Mouse (Mus musculus) bone marrow, adult 2 months (tissue): ENCODE data around the gene Tet3. TPM values are rescaled to one million over a fixed set of nuclear protein-coding genes. Genes with fewer than 3 reads are reported as not detected.

Experiments
- H3K27ac ChIP-seq: fragments of 200-500 bp; 2 replicates; pipeline ENCODE4 v1.5.1; 2012; ENCODE audit warnings: low read depth, mild to moderate bottlenecking, control low read depth, inconsistent platforms, low read length; ENCODE audit not compliant: control insufficient read depth, poor library complexity, insufficient read depth
- H3K4me1 ChIP-seq: fragments of 200-500 bp; 2 replicates; pipeline ENCODE4 v1.6.1; 2011; ENCODE audit warnings: low read length; ENCODE audit not compliant: control insufficient read depth, insufficient read depth
- H3K4me3 ChIP-seq: fragments of 200-500 bp; replicated peaks from 2 replicates; pipeline ENCODE3; 2011; ENCODE audit warnings: mild to moderate bottlenecking, low read depth, low read length, control low read depth; ENCODE audit not compliant: control insufficient read depth
- CTCF ChIP-seq: fragments of 200-500 bp; IDR thresholded peaks from 2 replicates; pipeline ENCODE4 v1.5.1; 2011; ENCODE audit warnings: low read length, control low read depth; ENCODE audit not compliant: control insufficient read depth, insufficient read depth
- POLR2A ChIP-seq: fragments of 200-500 bp; IDR thresholded peaks from 2 replicates; pipeline ENCODE4 v1.6.1; 2011; ENCODE audit warnings: low read depth, mild to moderate bottlenecking, control low read depth, low read length, borderline replicate concordance; ENCODE audit not compliant: control insufficient read depth
- WGBS: fragments of 180-500 bp; shearing (Covaris S2); methylation state at CpG from one replicate; pipeline ENCODE4 v1.1.7; 2018; 5-methylcytosine and 5-hydroxymethylcytosine counted together
- polyA plus RNA-seq: library from polyadenylated mRNA; stranded (reverse); fragments of >200 nt; gene quantifications from 2 replicates; pipeline ENCODE4 v1.2.4, GENCODE M21; 2011; ENCODE audit warnings: low replicate concordance; ENCODE audit not compliant: missing spikeins, insufficient read depth, insufficient read length

The Tet3 gene
- polyA plus RNA-seq, 1 experiment = 35.7 TPM

DNA sequence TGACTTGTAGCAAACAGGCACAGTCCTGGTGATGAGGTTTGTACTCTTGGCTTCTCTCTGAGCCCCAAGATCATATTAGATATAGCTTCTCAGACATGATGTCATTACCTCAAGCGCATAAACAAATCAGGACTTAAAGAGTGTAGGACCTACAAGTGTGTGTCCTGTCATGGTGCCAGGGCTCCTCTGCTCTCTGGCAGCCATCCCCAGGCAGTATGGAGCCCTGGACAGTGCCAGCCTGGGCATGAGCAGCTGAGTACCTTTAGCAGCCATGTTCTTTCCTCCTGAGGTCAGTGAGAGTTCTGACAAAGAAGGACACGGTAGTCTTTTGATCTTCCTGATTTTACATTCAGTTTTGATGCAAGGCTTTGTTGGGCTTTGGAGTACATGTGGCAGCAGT lies 115.9 kb downstream of the Tet3 start:
- 92% methylated on average over 2 of the region's 2 CpGs for WGBS
- TF ChIP-seq POLR2A (no peak), CTCF (no peak)
- Histone ChIP-seq H3K4me3 (no peak overlapping the region), H3K4me1 (no peaks in the 10 kb centered on the region), H3K27ac (no peak overlapping the region)

DNA sequence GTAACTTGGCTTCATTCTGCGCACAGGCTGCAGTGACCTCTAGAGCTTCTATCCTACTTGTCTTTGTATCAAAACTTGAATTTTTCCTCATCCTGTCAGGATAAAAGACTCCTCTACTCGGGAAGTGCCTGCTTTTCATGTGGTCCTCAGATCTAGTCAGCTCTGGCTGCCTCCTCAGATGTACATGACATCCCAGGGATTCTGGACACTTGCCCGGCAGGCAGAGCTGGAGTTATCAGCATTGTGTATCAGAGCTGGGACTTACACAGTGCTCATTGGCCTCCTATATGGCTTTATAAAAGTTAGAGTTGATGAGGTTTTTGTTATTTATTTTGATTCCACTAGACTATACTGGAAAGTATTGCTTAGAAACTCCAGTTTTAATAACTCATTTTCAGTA lies 117.5 kb downstream of the Tet3 start:
- TF ChIP-seq CTCF (no peak), POLR2A (no peak)
- no peaks in the 10 kb centered on the region for H3K4me1 ChIP-seq
- WGBS = 81% methylated on average over 3 of the region's 3 CpGs
- H3K4me3 ChIP-seq = no peak overlapping the region
- H3K27ac ChIP-seq = no peak overlapping the region

DNA sequence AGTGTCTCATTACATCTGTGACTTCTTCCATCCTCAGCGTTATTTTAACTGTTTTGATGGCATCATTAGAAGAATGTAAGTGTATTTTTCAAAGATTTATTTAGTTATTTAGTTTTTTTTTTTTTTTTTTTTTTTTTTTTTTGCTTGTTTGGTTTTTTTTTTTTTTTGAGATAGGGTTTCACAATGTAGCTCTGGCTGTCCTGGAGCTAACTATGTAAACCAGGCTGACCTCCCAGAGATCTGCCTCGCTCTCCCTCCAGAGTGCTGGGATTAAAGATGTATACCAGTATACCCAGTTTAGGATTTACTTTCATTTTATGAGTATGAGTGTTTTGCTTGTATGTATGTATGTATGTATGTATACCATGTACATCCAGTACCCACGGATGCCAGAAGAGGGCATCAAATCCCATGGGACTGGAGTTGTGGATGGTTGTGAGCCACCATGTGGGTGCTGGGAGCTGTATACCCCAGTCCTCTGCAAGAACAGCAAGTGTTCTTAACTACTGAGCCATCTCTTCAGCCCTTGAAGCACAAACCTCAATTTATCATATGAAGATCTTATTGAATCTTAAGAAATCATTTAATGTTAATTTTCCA lies 131.2 kb downstream of the Tet3 start:
- no peak overlapping the region for H3K27ac ChIP-seq
- TF ChIP-seq POLR2A (no peak), CTCF (no peak)
- 85% methylated on average over 3 of the region's 3 CpGs for WGBS
- peaks cover 3% of the 10 kb centered on the region; the same call in 1 of the 2 replicates for H3K4me1 ChIP-seq
- H3K4me3 ChIP-seq = no peak overlapping the region

DNA sequence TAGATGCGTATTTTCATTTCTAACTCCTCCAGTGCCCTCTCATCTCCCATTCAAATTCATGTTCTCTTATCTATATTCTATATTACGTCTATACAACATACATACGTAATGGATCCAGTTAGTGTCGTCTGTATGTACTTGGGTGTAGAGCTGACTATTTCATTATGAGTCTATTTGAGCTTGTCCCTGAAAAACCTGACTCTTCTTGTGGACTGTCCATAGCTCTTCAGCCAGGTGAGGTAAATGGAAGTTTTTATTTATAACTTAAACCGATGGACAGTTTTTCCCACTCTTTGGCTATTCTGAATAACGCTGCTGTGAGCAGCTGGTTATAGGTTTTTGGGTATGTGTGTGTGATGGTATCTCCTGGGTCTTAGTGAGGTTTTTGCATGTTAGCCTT lies 132.1 kb downstream of the Tet3 start:
- no peak for TF ChIP-seq POLR2A
- no peak for TF ChIP-seq CTCF
- peaks cover 3% of the 10 kb centered on the region; the same call in 1 of the 2 replicates for H3K4me1 ChIP-seq
- peak overlapping the region; percentile 85 for H3K4me3 ChIP-seq
- H3K27ac ChIP-seq = no peak overlapping the region
- 29% methylated on average over 6 of the region's 6 CpGs for WGBS

DNA sequence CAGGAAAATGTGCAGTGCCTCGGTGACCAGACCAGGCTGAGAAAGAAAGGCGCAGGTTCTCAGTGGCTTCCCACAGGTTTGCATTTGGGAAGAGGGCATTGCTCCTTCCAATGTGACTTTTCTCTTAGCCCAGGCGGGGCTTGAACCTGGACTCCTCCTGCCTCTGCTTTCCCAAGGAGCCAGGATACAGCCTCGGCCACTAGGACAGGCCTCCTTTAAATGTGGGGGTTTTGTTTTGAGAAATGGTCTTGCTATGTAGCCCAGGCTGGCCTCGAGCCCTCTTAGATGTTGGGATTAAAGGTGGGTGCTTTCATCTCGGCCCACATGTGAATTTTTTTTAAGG lies 132.5 kb downstream of the Tet3 start:
- TF ChIP-seq POLR2A (no peak), CTCF (no peak)
- Histone ChIP-seq H3K4me3 (peak overlapping the region; percentile 85), H3K4me1 (peaks cover 3% of the 10 kb centered on the region; the same call in 1 of the 2 replicates), H3K27ac (peak overlapping the region; percentile 99)
- WGBS = under 1% methylated on average over 6 of the region's 6 CpGs

DNA sequence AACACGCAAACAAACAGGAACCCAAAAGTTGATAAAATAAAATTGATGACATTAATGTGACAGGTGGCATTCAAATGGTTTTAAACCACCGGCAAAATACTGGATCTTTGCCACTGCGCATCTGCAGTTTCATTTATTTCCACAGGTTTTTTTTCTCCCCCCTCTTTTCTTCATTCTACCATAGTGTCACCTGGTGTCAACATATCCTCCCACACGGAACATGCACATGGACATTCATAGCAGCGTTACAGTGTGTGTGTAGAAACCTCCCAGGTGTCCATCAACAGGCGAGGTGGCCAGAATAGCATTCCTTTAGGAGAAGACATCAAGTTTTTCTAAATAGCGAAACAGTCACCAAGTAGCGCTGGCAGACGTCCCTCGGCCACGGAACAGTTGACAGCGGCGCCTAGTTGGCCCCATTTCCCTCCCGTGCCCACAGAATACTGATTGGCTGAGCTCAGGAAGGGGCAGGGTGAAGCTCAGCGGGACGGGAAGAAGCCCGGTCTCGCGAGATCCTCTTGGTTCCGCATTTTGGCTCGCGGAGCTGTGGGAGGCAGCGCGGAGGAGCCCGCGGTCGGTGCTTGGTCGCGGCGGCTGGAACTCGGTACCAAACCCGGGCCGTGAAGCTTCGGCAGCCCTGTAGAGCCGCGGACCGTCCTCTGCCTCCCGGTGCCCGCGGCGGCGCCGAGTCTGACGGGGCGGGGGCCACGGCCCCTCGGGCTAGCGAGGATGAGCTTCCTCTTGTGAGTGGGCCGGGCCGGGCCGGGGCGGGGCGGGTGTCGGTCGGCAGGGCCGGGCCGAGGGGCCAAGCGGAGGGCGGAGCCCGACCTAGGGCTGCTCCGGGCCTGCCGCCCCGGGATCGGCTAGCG lies 133.1 kb downstream of the Tet3 start, which contains the start of the genes Mthfd2 and Mob1a:
Gene Mthfd2 (minus strand): TSS at position 384 of the 869 bp plus-strand sequence.
Gene Mob1a (plus strand): TSS at position 492 of the 869 bp plus-strand sequence.
- TF ChIP-seq POLR2A = peak; percentile 98
- TF ChIP-seq CTCF = no peak
- Histone ChIP-seq H3K4me3 (peak within 1 kb of the TSS; percentile 85), H3K27ac (peak within 1 kb of the TSS; percentile 99), H3K4me1 (peaks cover 3% of the 10 kb centered on the region; the same call in 1 of the 2 replicates)
- WGBS = under 1% methylated on average over 65 of the region's 65 CpGs

DNA sequence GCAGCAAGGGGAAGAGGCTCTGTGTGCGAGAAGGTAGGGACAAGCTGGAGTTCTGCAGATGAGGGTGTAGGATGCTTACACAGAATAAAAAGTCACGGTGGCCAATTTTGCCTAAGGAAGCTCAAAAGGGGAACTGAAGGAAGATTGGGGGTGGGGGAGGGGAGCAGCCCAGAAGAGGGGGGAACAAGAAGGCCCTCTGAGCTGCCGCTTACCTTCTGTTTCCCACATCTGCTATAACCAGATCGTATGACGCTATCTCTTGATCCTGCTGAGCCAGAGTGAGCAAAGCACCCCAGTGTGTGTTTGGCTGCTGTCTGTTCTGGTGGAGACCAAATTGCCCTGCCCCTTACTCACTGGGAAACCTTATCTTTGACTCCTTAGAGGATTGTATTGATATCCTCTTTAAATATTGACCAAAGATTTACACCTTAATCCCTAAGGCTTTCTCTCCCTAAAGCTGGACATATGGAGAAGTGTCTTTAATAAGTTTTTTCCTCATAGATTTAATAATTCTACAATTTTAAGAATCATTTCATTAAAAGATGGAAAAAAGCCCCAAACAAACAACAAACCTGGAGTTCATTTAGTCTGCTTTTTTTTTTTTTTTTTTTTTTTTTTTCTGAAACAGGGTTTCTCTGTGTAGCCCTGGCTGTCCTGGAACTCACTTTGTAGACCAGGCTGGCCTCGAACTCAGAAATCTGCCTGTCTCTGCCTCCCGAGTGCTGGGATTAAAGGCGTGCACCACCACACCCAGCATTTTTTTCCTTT lies 135.0 kb downstream of the Tet3 start:
- WGBS = 35% methylated on average over 8 of the region's 8 CpGs
- H3K4me3 ChIP-seq = peak overlapping the region; percentile 60
- no peak for TF ChIP-seq POLR2A
- TF ChIP-seq CTCF = no peak
- H3K4me1 ChIP-seq = peaks cover 3% of the 10 kb centered on the region; the same call in 1 of the 2 replicates
- H3K27ac ChIP-seq = peak overlapping the region; percentile 70
